Mouse (Mus musculus) heart, adult 2 months (tissue): ENCODE measurements around the gene Prkar1b. TPM values are rescaled to one million over a fixed set of nuclear protein-coding genes. Genes with fewer than 3 reads are reported as not detected.

ENCODE experiments used
- DNase-seq, 2 experiments: peaks; one replicate each; pipeline ENCODE4 v3.0.0; 2021
- H3K27ac ChIP-seq: fragments of 200-600 bp; 2 replicates; pipeline ENCODE4 v1.8.1; 2022
- H3K27me3 ChIP-seq: fragments of 200-500 bp; 2 replicates; pipeline ENCODE4 v1.6.1; 2012; ENCODE audit warnings: mild to moderate bottlenecking, low read length, inconsistent platforms, mixed read lengths; ENCODE audit not compliant: control insufficient read depth, insufficient read depth
- H3K36me3 ChIP-seq: fragments of 200-500 bp; 2 replicates; pipeline ENCODE4 v1.6.1; 2012; ENCODE audit warnings: low read length, inconsistent platforms; ENCODE audit not compliant: control insufficient read depth, insufficient read depth
- H3K4me1 ChIP-seq: fragments of 200-500 bp; 2 replicates; pipeline ENCODE4 v1.6.1; 2011; ENCODE audit warnings: low read length; ENCODE audit not compliant: control insufficient read depth, insufficient read depth
- H3K4me3 ChIP-seq: fragments of 200-600 bp; 2 replicates; pipeline ENCODE4 v1.8.1; 2022
- H3K79me2 ChIP-seq: fragments of 200-500 bp; replicated peaks from 2 replicates; pipeline ENCODE4 v1.6.1; 2012; ENCODE audit warnings: mild to moderate bottlenecking, inconsistent platforms, low read length, moderate library complexity, mixed read lengths; ENCODE audit not compliant: control insufficient read depth, insufficient read depth
- H3K9ac ChIP-seq: fragments of 200-500 bp; 2 replicates; pipeline ENCODE4 v1.6.1; 2012; ENCODE audit warnings: low read depth, mild to moderate bottlenecking, control low read depth, inconsistent platforms, low read length, mixed read lengths
- CTCF ChIP-seq: fragments of 200-600 bp; IDR thresholded peaks from 2 replicates; pipeline ENCODE4 v1.8.1; 2022; ENCODE audit warnings: antibody characterized with exemption, mild to moderate bottlenecking, moderate library complexity
- EP300 ChIP-seq: fragments of 200-500 bp; IDR thresholded peaks from 2 replicates; pipeline ENCODE4 v1.6.1; 2011; ENCODE audit warnings: low read depth, low read length, control low read depth; ENCODE audit not compliant: insufficient read depth
- POLR2A ChIP-seq: fragments of 200-500 bp; IDR thresholded peaks from 2 replicates; pipeline ENCODE4 v1.6.1; 2011; ENCODE audit warnings: mild to moderate bottlenecking, low read depth, low read length, control low read depth; ENCODE audit not compliant: insufficient read depth
- WGBS: fragments of 180-500 bp; shearing (Covaris S2); methylation state at CpG from one replicate; pipeline ENCODE4 v1.1.7; 2018; 5-methylcytosine and 5-hydroxymethylcytosine counted together
- intact Hi-C: fragments of 180-260 bp; cut with DNase I; formaldehyde crosslinking; loops from one replicate; pipeline ENCODE4 v1.15.1; 2025
- polyA plus RNA-seq: library from polyadenylated mRNA; depleted of rRNA; stranded (reverse); fragments of >200 nt; gene quantifications from 2 replicates; pipeline ENCODE4 v1.2.3, GENCODE M21; 2012
- total RNA-seq, 2 experiments: library from RNA; stranded (reverse); gene quantifications; 2 replicates each; pipeline ENCODE4 v1.2.3; 2021

Prkar1b gene
- total and polyA plus RNA-seq, 3 experiments, result 1.4 to 2.0 (median 1.5) TPM

- 30% methylated on average over 6 of the region's 6 CpGs for WGBS
- Histone ChIP-seq H3K4me1 (peaks cover 13% of the 10 kb centered on the region), H3K4me3 (no peak overlapping the region), H3K36me3 (no peaks in the 10 kb centered on the region), H3K27ac (peak overlapping the region; percentile 51), H3K27me3 (no peaks in the 10 kb centered on the region), H3K79me2 (no peaks in the 10 kb centered on the region), H3K9ac (no peak overlapping the region)
- TF ChIP-seq CTCF (no peak), EP300 (0 out of 2 replicates have a peak, but pooled peaks have one; percentile 18), POLR2A (no peak)
- intact Hi-C loops, result loop anchor here (5.0 kb wide), 1 partner anchor 84 kb away; the partner anchor contains the start of gene Pdgfa
- DNase-seq, result peak in 1 of 2 experiments; percentile 36
Measured at GRCm38 (mm10) chr5:139081370-139081769, 68.4 kb downstream of the Prkar1b start.

GRCm38 (mm10) chr5:139078156-139078462 is 71.7 kb downstream of the Prkar1b start:
- H3K79me2 ChIP-seq, result no peaks in the 10 kb centered on the region
- no peak overlapping the region for H3K4me3 ChIP-seq
- no peak overlapping the region for H3K9ac ChIP-seq
- 0 out of 2 replicates have a peak, but pooled peaks cover 2% of the 10 kb centered on the region for H3K4me1 ChIP-seq
- 94% methylated on average over 4 of the region's 4 CpGs for WGBS
- no peak for TF ChIP-seq CTCF
- no peak for TF ChIP-seq POLR2A
- no peak for TF ChIP-seq EP300
- intact Hi-C loops, result loop anchor here (5.0 kb wide), 1 partner anchor 66 kb away; no protein-coding TSS in a partner anchor
- H3K36me3 ChIP-seq, result no peaks in the 10 kb centered on the region
- H3K27me3 ChIP-seq, result no peaks in the 10 kb centered on the region
- H3K27ac ChIP-seq, result no peak overlapping the region
- DNase-seq, result no peak

GRCm38 (mm10) chr5:139077311-139078155 is 72.3 kb downstream of the Prkar1b start:
- TF ChIP-seq EP300, result no peak
- TF ChIP-seq CTCF, result no peak
- TF ChIP-seq POLR2A, result no peak
- Histone ChIP-seq H3K4me3 (no peak overlapping the region), H3K36me3 (no peaks in the 10 kb centered on the region), H3K27ac (no peak overlapping the region), H3K79me2 (no peaks in the 10 kb centered on the region), H3K4me1 (0 out of 2 replicates have a peak, but pooled peaks cover 2% of the 10 kb centered on the region), H3K9ac (no peak overlapping the region), H3K27me3 (no peaks in the 10 kb centered on the region)
- 68% methylated on average over 11 of the region's 11 CpGs for WGBS
- no peak for DNase-seq
- intact Hi-C loops, result loop anchor here (5.0 kb wide), 1 partner anchor 65 kb away; no protein-coding TSS in a partner anchor

- Histone ChIP-seq H3K36me3 (no peaks in the 10 kb centered on the region), H3K79me2 (no peaks in the 10 kb centered on the region), H3K4me3 (no peak overlapping the region), H3K27ac (no peak overlapping the region), H3K27me3 (no peaks in the 10 kb centered on the region), H3K4me1 (0 out of 2 replicates have a peak, but pooled peaks cover 2% of the 10 kb centered on the region), H3K9ac (no peak overlapping the region)
- DNase-seq, result no peak
- intact Hi-C loops, result loop anchor here (5.0 kb wide), 1 partner anchor 64 kb away; no protein-coding TSS in a partner anchor
- TF ChIP-seq POLR2A, result no peak
- no peak for TF ChIP-seq EP300
- TF ChIP-seq CTCF, result no peak
- WGBS, result 62% methylated on average over 7 of the region's 7 CpGs
Measured at GRCm38 (mm10) chr5:139076450-139076849, 73.4 kb downstream of the Prkar1b start.

GRCm38 (mm10) chr5:139075791-139076190 is 74.0 kb downstream of the Prkar1b start:
- Histone ChIP-seq H3K79me2 (no peaks in the 10 kb centered on the region), H3K27ac (no peak overlapping the region), H3K27me3 (no peaks in the 10 kb centered on the region), H3K4me1 (no peaks in the 10 kb centered on the region), H3K36me3 (no peaks in the 10 kb centered on the region), H3K9ac (no peak overlapping the region), H3K4me3 (no peak overlapping the region)
- intact Hi-C loops, result loop anchor here (1.0 to 5.0 kb wide), 2 partner anchors 63 to 104 kb away; no protein-coding TSS in a partner anchor
- no peak for TF ChIP-seq POLR2A
- TF ChIP-seq CTCF, result no peak
- no peak for TF ChIP-seq EP300
- WGBS, result 13% methylated on average over 7 of the region's 9 CpGs
- DNase-seq, result no peak

GRCm38 (mm10) chr5:139075125-139075524 is 74.7 kb downstream of the Prkar1b start:
- Histone ChIP-seq H3K9ac (no peak overlapping the region), H3K27ac (no peak overlapping the region), H3K4me3 (no peak overlapping the region), H3K27me3 (no peaks in the 10 kb centered on the region), H3K79me2 (no peaks in the 10 kb centered on the region), H3K4me1 (no peaks in the 10 kb centered on the region), H3K36me3 (no peaks in the 10 kb centered on the region)
- intact Hi-C loops, result loop anchor here (1.0 to 5.0 kb wide), 2 partner anchors 63 to 104 kb away; no protein-coding TSS in a partner anchor
- WGBS, result 26% methylated on average over 3 of the region's 3 CpGs
- no peak for TF ChIP-seq POLR2A
- TF ChIP-seq CTCF, result peak; percentile 88
- peak; percentile 62; the same call in 1 of the 2 replicates for TF ChIP-seq EP300
- DNase-seq, result peak; percentile 65 to 68
